Mouse (Mus musculus) B cell, adult 67 days (primary cell): Measurements from ENCODE around the gene Gpr12. TPM values are rescaled to one million over a fixed set of nuclear protein-coding genes. Genes with fewer than 3 reads are reported as not detected.

Experiments
- total RNA-seq, 2 experiments: library from RNA; stranded (reverse); gene quantifications; 4 replicates each; pipeline ENCODE4 v1.2.4; 2023

The Gpr12 gene
- not detected for total RNA-seq

DNA sequence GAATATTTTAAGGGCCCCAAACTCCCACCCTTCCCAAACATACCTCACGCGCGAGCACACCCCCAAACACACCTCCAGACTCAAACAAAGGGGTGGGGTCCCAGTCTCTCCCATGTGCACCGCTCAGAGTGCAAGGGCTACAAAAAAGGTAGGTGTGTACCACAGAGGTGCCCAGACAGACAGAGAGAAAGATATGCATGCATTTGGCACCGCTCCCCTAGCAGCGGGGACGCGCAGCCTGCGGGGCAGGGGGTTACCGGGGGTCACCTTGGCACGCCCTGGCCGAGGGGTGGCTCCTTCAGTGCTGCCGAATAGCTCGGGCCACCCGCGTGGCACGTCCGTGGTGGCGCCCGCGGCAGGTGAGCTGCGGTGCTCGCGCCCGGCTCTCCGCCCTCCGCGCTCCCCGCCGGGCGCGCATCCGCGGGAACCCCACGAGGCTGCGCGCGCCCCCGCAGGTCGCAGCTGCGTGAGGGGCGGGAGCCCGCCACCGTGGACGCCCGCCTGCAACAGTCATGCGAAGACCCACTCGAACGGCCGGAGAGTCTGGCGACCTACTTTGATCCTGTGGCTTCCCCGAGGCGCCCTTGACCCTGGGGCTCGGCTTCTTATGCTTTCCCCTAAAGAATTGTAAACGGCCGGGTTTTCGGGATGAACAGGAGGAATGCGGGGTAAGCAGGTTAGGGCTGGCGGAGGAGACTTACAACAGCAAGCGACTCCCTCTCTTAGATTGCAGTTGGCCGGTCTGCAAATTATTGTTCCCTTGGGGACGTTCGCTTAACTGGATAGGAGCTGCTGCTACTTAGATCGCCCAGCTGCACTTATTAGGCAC lies at the start of gene Gpr12:
Gene Gpr12 (minus strand): TSS at position 762 of the 829 bp plus-strand sequence.

GRCm38 (mm10) chr5:146555836-146556235 lies 29.2 kb downstream of the Gpr12 start, which contains the start of gene Gm3415:
Gene Gm3415 (plus strand): TSS chr5:146556136.

GRCm38 (mm10) chr5:146537347-146537746 lies 47.7 kb downstream of the Gpr12 start, which contains the start of gene Gm3409:
Gene Gm3409 (plus strand): TSS chr5:146537647.

Other genes with a start within 250 kb of the Gpr12 start
- gene Wasf3, start 200.3 kb downstream of the Gpr12 start, total RNA-seq, result not detected
- gene Gm6408, start 103.3 kb downstream of the Gpr12 start, total RNA-seq, result not detected
- not detected for gene Gm6370, start 93.9 kb downstream of the Gpr12 start, total RNA-seq
- not detected for gene 4930449I24Rik, start 82.8 kb downstream of the Gpr12 start, total RNA-seq
- not detected for gene Gm3402, start 71.1 kb downstream of the Gpr12 start, total RNA-seq
- not detected for gene Gm3404, start 59.4 kb downstream of the Gpr12 start, total RNA-seq
- not detected for gene Gm3409, start 47.6 kb downstream of the Gpr12 start, total RNA-seq
- gene Gm3415, start 29.1 kb downstream of the Gpr12 start, total RNA-seq, result not detected
- gene Usp12, start 209.8 kb upstream of the Gpr12 start, total RNA-seq, result 10 to 100 TPM; 43.3 to 43.8 TPM
- gene Rpl21, start 247.7 kb upstream of the Gpr12 start, total RNA-seq, result 100 to 1,000 TPM; 653 to 692 TPM